Mouse (Mus musculus) heart, embryonic 11.5 days (tissue): ENCODE results near the gene Tfap2a. TPM values are rescaled to one million over a fixed set of nuclear protein-coding genes. Genes with fewer than 3 reads are reported as not detected.

Experiments
- polyA plus RNA-seq: library from polyadenylated mRNA; unstranded; fragments of >200 nt; fragmentation: Nextera tagmentation; extraction: Ambion mirVana; gene quantifications from 2 replicates; pipeline ENCODE4 v1.2.1, GENCODE M21; 2014

The Tfap2a gene
- polyA plus RNA-seq, 1 experiment from 2014 or later, result 0.39 TPM

Other genes with a start within 250 kb of the Tfap2a start
- gene Gcnt2, start 121.4 kb upstream of the Tfap2a start, polyA plus RNA-seq, result 4.1 and 4.7 TPM in 2 replicates